Mouse (Mus musculus) retina, postnatal 1 day (tissue): Measurements from ENCODE around the gene Ppp1r12b.

Experiments used
- DNase-seq: peaks from one replicate; pipeline ENCODE4 v3.0.0-alpha.2; 2012

Ppp1r12b gene

GRCm38 (mm10) chr1:134790716-134791439 is 164.9 kb downstream of the Ppp1r12b start:
- DNase-seq = no peak

GRCm38 (mm10) chr1:134788096-134788495 is 167.6 kb downstream of the Ppp1r12b start:
- DNase-seq = peak; percentile 47

- no peak for DNase-seq
Measured at GRCm38 (mm10) chr1:134784911-134785310, 170.8 kb downstream of the Ppp1r12b start.

DNA sequence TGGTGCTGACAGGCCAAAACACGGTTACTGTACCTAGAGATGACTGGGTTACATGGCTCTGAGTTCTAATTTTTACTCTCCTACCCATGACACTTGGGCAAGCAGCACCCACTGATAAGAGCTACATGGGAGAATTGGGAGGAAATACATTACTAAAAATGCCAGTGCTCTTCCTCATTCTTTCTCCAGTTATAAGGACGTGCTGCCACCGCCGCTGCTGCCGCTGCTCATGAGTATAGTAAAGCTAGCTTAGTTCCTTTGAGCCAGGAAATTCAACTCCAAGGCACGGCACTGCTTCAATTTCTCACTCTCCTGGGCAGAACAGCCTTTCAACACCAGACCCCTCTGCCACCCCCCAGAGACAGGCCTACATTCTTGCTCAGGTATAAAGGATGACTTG is 171.3 kb downstream of the Ppp1r12b start:
- no peak for DNase-seq

DNA sequence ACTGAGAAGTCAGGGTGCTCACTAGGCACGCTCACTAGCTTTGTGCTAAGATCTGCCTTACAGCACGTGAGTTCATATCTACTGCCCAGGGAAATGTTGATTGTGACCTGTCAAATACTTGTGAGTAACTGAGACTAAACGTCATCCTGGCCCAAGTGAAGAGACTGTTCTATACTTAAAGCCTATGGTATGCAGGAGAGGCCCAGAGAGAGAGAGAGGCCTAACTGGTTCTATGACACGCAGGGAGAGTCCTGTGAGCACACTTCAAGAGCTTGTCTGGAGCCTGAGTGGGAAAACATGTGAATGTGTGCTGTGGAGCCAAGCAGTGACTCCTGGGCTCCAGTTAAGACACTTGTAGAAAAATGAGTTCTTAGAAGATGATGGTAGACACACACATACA is 171.8 kb downstream of the Ppp1r12b start:
- no peak for DNase-seq

GRCm38 (mm10) chr1:134782797-134783196 is 172.9 kb downstream of the Ppp1r12b start:
- DNase-seq = no peak

DNA sequence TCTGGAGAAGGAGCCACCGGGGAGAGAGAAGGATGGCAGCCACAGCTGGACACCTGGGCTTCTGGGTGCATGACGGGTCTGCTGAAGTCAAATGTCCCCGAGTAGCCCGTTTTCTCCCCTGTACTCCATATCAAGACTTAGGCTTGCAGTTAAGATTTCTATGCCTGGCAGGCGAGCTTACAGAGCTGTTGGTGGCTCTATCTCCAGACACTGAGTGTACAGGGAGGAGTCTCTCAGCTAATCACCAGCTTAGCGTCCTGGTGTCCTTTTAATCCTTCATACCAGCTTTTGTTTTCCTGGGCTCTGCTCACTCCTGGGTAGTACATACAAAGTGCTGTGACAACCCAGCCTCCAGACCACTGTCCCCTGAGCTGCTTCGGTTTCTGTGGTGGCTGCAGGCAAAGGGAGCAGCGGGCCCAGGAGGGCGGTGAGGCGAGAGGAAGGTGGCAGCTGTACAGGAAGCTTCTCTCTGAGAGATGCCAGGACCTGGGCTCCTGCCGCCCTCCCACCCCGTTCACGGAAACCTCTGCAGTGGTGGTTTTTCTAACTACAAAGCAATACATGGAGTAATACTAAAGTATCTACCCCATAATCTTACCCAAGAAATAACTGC is 177.7 kb downstream of the Ppp1r12b start:
- DNase-seq = peak; percentile 81

DNA sequence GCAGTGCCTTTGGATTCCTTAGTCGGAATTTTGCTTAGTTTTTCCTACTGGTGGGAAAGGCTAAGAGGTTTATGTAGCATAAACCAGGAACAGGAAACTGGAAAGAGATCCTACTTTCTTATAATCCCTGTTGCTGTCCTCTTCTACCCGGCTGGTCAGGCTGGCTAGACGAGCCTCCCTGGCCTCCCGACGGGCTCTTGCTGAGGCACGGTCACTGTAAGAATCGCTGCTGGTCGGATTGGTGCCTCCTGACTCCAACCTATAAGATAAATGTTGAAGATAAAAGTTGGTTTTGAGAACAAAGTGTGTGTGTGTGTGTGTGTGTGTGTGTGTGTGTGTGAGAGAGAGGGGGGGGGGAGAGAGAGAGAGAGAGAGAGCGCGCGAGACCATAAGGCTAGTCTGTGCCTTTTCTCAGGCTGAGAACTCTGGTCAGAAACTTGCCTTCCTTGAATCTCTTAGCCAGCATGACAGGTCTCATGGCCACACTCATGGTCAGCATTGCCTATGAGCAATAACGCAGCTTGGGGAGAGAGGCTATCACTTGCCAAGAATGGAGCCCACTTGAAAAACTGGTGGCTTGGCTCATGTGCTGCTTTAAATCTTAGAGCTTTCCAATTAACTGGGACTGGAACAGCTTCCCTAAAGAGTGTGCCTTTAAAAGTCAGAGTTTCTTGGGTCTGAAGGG is 178.4 kb downstream of the Ppp1r12b start:
- DNase-seq = no peak

DNA sequence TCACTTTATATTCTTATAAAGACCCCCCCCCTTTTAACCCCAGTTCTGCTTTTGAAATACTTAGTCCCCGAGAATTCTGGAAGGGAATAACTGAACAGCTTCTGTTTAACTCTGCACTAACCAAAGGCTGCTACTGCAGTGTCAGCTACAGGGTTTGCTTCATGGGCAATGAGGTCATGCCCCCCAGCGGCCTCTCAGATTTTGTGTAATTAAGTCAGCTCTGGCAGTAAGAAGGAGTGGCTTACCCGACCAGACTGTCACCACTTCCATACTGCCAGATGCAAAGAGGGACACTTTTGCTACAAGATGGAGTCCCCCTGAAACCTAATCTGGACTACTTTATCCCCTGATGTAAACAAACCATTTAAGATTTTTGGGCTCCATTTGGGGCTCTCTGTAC is 180.1 kb downstream of the Ppp1r12b start:
- peak; percentile 65 for DNase-seq

DNA sequence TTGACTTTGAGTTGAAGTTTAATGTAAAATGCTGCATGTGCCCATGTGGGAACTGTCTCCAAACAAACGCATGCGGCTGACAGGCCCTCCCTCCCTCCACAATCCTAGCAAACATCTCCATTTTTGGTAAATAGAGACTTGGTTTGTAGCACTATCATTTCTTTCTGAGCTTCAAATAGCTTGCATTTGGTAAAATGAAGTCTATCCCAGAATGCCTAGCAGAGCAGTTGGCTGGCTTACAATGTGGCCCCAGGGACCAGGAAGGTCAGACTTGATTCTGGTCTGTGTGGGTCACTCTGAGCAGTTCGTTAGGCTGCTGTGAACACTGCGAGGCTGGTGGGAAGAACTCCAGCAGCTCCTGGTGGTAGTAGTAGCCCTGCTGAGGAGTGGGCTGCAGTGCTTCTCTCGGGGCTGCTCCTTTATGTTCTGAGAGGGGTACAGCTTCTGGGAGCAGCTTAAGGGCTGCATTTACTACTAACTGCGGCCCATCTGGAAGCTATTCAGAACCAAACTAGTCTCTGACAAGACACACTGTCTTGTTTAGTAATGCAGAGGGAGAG is 180.9 kb downstream of the Ppp1r12b start:
- DNase-seq = no peak

DNA sequence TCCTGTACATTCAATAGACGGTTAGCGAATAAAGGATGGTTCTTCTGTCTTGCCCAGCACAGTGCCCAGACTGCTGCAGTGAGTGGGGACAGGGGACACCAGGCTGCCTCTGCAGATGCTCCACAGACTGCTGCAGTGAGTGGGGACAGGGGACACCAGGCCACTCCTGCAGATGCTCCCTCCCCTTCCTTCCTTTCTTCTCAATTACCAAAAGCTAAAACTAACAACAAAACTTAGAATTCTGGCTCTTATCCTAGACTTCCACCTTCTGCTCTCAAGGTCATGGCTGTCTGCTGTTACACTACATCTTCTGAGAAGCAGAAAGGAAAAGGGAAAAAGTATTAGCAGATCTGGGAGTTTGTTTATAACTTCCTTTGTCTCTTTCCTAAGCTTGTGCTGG is 181.5 kb downstream of the Ppp1r12b start:
- no peak for DNase-seq

- DNase-seq = no peak
Measured at GRCm38 (mm10) chr1:134773256-134773655, 182.5 kb downstream of the Ppp1r12b start.

GRCm38 (mm10) chr1:134772821-134773220 is 182.9 kb downstream of the Ppp1r12b start:
- DNase-seq = no peak

- no peak for DNase-seq
Measured at GRCm38 (mm10) chr1:134771999-134772398, 183.7 kb downstream of the Ppp1r12b start.

DNA sequence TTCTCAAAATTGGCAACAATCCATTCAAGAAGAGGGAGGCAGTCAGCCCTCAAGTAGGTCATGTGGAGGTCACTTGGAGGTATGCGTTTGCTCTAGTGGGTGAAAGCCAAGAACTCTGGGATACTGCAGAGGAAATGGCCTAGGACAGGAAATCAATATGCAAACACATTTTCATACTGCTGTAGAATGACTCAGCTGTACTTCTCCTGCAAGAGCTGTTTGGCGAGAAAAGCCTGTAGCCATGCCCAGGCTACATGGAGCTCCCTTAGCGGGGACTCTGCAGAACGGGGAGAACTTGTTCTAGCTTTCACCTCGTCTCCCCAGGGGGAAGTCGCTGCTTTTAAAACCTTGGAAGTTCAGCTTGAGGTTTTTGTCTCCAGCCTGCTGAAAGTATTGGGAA is 184.4 kb downstream of the Ppp1r12b start:
- DNase-seq = no peak

DNA sequence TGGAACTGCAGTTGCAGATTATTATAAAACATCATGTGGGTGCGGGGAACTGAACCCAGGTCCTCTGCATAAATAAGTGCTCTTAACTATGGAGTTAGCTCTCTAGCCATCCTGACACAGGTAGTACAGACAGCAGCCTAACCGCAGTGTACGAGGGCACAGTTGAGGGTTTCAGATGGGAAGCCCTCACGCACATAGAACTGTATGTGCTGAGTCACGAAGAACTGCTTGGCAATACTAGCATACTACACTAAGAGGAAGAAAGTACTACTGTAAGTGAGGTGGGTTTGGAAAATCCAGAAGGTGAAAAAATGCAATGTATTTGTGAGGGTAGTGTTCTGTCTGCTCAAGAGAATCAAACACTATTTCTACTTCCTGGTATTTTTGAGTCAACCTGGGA is 185.4 kb downstream of the Ppp1r12b start:
- no peak for DNase-seq

DNA sequence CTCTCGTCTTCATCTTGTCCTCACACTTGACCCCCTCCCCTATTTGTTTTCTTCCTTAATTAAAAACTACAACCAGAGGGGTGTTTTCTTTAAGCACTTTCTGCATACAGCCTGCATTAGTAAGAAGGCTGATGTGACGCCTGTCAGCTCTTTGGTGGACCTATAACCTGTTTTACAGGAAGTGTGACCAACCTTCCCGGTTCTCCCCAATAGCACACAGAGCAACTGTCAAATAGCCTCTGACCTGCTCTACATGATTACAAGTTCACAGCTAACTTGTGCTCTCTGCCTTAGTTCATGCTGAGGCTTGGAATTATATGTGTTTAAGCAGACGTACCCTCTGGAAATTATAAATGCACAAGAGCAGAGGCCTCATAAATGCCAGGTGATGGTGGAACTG is 189.3 kb downstream of the Ppp1r12b start:
- no peak for DNase-seq

DNA sequence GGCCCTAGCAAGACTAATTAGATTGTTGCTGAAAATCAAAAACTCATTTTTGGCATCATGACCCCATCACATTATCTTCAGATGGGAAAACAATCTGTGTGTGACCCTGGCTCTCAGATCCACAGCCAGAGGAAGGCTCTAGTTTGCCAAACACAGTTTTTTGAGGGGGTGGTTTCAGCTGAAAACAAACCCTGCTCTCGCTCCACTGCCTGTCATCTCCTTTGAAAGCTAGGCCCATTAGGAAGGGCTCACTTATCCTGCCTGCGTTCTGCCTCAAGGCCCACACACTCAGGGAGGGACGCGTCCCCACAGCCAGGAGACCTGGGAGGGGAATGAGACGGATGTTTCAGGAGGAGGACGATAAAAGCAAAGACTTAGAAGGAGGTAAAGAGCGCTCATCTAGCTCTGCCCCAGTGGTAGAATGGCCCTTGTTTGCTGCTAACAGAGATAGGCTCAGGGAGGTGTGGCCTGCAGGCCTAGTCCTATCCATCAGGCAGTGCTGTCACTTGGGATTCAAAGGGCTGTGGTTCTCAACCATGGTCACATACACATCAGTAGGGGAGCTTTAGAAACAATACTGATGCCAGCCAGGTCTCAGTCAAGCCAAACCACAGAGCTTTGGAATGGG is 190.8 kb downstream of the Ppp1r12b start:
- DNase-seq = peak; percentile 35

- no peak for DNase-seq
Measured at GRCm38 (mm10) chr1:134763776-134764438, 191.8 kb downstream of the Ppp1r12b start.

GRCm38 (mm10) chr1:134763250-134763649 is 192.5 kb downstream of the Ppp1r12b start:
- no peak for DNase-seq

DNA sequence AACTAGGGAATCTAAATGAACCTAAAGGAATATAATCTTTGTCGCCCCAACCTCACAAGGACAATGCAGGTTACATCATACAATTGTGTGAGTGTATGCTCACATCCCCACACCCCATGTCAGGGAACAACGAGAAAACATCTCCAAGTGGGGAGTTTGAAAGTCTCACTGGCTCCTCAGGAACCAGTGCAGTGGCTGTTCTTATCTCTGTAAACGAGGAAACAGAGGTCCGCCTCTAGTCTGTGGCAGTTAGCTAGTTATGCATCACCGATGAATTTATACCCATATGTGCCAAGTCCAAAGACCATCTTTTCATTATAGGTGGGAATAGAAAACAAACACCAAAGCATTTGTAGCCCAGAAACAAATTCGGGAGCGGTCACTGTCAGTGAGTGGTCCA is 194.2 kb downstream of the Ppp1r12b start:
- DNase-seq = no peak

- no peak for DNase-seq
Measured at GRCm38 (mm10) chr1:134760642-134761041, 195.1 kb downstream of the Ppp1r12b start.

DNA sequence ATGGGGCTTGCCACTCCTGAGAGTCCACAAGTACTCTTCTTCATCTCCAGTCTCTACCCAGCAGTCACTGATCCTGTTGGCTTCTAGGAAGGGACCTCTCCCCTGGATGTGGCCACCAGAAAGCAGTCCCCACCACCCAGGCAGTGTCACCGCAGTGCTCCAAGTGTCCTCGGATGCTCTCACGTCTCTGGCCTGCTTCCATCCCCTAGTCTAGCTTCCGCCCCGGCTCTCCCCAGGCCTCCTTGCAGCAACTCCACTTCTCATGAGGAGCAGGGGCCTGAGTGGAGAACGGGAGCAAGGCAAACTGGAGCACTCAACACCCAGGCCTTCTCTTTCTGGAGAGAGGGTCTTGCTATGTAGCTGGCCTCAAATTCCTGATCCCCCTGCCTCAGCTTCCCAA is 196.6 kb downstream of the Ppp1r12b start:
- DNase-seq = no peak
